Mouse (Mus musculus) liver, postnatal 0 days (tissue): Measurements from ENCODE around the gene Higd1a. TPM values are rescaled to one million over a fixed set of nuclear protein-coding genes. Genes with fewer than 3 reads are reported as not detected.
A peak's percentile ranks its signal among the peaks of the same experiment; 100 is the strongest.

ENCODE experiments used
- ATAC-seq: fragments of 200-750 bp; cut with Nextera tagmentation; 2 replicates; pipeline ENCODE4 v1.8.0; 2017; ENCODE audit warnings: mild to moderate bottlenecking, moderate library complexity
- DNase-seq: peaks from one replicate; pipeline ENCODE4 v3.0.0-alpha.2; 2016
- H3K27ac ChIP-seq: fragments of 300-500 bp; sonication (generic); 2 replicates; pipeline ENCODE4 v1.5.1; 2014; ENCODE audit warnings: antibody characterized with exemption, moderate library complexity, mild to moderate bottlenecking, low read depth
- H3K27me3 ChIP-seq: fragments of 300-500 bp; sonication (generic); 2 replicates; pipeline ENCODE4 v1.6.1; 2014; ENCODE audit warnings: low read length, control low read depth, mixed read lengths; ENCODE audit not compliant: insufficient read depth
- H3K36me3 ChIP-seq: fragments of 300-500 bp; sonication (generic); replicated peaks from 2 replicates; pipeline ENCODE4 v1.6.1; 2014; ENCODE audit warnings: mild to moderate bottlenecking, control low read depth, low read length, moderate library complexity, mixed read lengths; ENCODE audit not compliant: insufficient read depth
- H3K4me1 ChIP-seq: fragments of 300-500 bp; sonication (generic); 2 replicates; pipeline ENCODE4 v1.6.1; 2014; ENCODE audit warnings: antibody characterized with exemption, mild to moderate bottlenecking, control low read depth; ENCODE audit not compliant: insufficient read depth
- H3K4me2 ChIP-seq: fragments of 300-500 bp; sonication (generic); 2 replicates; pipeline ENCODE4 v1.6.1; 2014; ENCODE audit warnings: low read depth, mild to moderate bottlenecking, low read length, moderate library complexity, mixed read lengths
- H3K4me3 ChIP-seq: fragments of 300-500 bp; sonication (generic); 2 replicates; pipeline ENCODE4 v1.5.1; 2014; ENCODE audit warnings: low read depth, low read length
- H3K9ac ChIP-seq: fragments of 300-500 bp; sonication (generic); replicated peaks from 2 replicates; pipeline ENCODE4 v1.6.1; 2014; ENCODE audit warnings: mild to moderate bottlenecking, moderate library complexity
- H3K9me3 ChIP-seq: fragments of 300-500 bp; sonication (generic); 2 replicates; pipeline ENCODE4 v1.6.1; 2016; ENCODE audit warnings: mild to moderate bottlenecking, control low read depth, low read length, mixed read lengths
- CTCF ChIP-seq: sonication (generic); IDR thresholded peaks from 2 replicates; pipeline ENCODE4 v1.5.1; 2016; ENCODE audit warnings: antibody characterized with exemption, low read depth
- EP300 ChIP-seq: IDR thresholded peaks from 2 replicates; pipeline ENCODE4 v1.6.1; 2016; ENCODE audit warnings: antibody characterized with exemption, low read depth, mild to moderate bottlenecking
- WGBS: fragments of 180-500 bp; shearing (Covaris S2); extraction: QIAGEN DNeasy Blood & Tissue Kit; methylation state at CpG from one replicate; pipeline ENCODE4 v1.1.7; 2014; ENCODE audit not compliant: insufficient replicate concordance; 5-methylcytosine and 5-hydroxymethylcytosine counted together
- polyA plus RNA-seq: library from polyadenylated mRNA; unstranded; fragments of >200 nt; fragmentation: Nextera tagmentation; extraction: Ambion mirVana; gene quantifications from 2 replicates; pipeline ENCODE4 v1.2.1, GENCODE M21; 2015

Gene Higd1a
- polyA plus RNA-seq, 1 experiment from 2014 or later, result 134 TPM

- Histone ChIP-seq H3K4me3 (no peak overlapping the region), H3K4me1 (peaks cover 7% of the 10 kb centered on the region; the same call in 1 of the 2 replicates), H3K4me2 (no peak overlapping the region), H3K9ac (no peak overlapping the region), H3K27me3 (no peaks in the 10 kb centered on the region), H3K36me3 (no peaks in the 10 kb centered on the region), H3K27ac (no peak overlapping the region), H3K9me3 (no peaks in the 10 kb centered on the region)
- DNase-seq, result no peak
- no peak for ATAC-seq
- TF ChIP-seq CTCF (no peak), EP300 (no peak)
- 59% methylated on average over 4 of the region's 4 CpGs for WGBS
Observed at GRCm38 (mm10) chr9:121896820-121897219, 38.7 kb upstream of the Higd1a start.

GRCm38 (mm10) chr9:121895392-121895993 lies 37.3 kb upstream of the Higd1a start:
- 58% methylated on average over 7 of the region's 7 CpGs for WGBS
- Histone ChIP-seq H3K4me3 (no peak overlapping the region), H3K27ac (no peak overlapping the region), H3K36me3 (no peaks in the 10 kb centered on the region), H3K4me2 (no peak overlapping the region), H3K4me1 (peaks cover 15% of the 10 kb centered on the region; the same call in 1 of the 2 replicates), H3K9me3 (no peaks in the 10 kb centered on the region), H3K9ac (no peak overlapping the region), H3K27me3 (no peaks in the 10 kb centered on the region)
- no peak for DNase-seq
- TF ChIP-seq CTCF (no peak), EP300 (no peak)
- ATAC-seq, result no peak

DNA sequence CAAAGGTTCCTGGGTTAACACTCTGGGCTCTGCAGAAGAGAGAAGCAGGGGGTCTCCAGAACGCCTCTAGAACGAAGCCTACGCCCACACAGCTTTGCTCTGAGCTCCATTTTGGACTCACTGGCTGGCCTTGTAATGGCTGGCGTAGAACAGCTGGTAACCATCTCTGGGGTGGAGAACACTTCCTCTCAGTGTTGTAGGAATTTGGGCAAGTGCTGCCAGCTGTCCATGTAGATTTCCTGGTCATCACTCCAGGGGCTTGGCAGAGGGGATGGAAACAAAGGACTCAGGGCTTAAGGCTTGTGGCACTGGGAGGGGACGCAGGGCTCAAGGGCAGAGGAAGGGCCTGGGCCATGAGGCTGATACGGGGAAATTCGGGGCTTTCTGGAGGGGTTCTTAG lies 36.3 kb upstream of the Higd1a start:
- Histone ChIP-seq H3K27me3 (no peaks in the 10 kb centered on the region), H3K4me3 (no peak overlapping the region), H3K4me2 (no peak overlapping the region), H3K4me1 (peaks cover 22% of the 10 kb centered on the region), H3K36me3 (no peaks in the 10 kb centered on the region), H3K9me3 (no peaks in the 10 kb centered on the region), H3K27ac (no peak overlapping the region), H3K9ac (no peak overlapping the region)
- ATAC-seq (no peak), DNase-seq (no peak)
- 76% methylated on average over 7 of the region's 7 CpGs for WGBS
- no peak for TF ChIP-seq EP300
- TF ChIP-seq CTCF, result no peak

GRCm38 (mm10) chr9:121892057-121892687 lies 34.0 kb upstream of the Higd1a start:
- Histone ChIP-seq H3K27me3 (no peaks in the 10 kb centered on the region), H3K4me2 (no peak overlapping the region), H3K9ac (no peak overlapping the region), H3K9me3 (no peaks in the 10 kb centered on the region), H3K4me3 (no peak overlapping the region), H3K4me1 (peaks cover 23% of the 10 kb centered on the region), H3K36me3 (no peaks in the 10 kb centered on the region), H3K27ac (no peak overlapping the region)
- 80% methylated on average over 12 of the region's 12 CpGs for WGBS
- ATAC-seq, result no peak
- no peak for DNase-seq
- TF ChIP-seq EP300 (no peak), CTCF (no peak)

- TF ChIP-seq CTCF (no peak), EP300 (no peak)
- no peaks in the 10 kb centered on the region for H3K27me3 ChIP-seq
- H3K4me3 ChIP-seq, result no peak overlapping the region
- peaks cover 19% of the 10 kb centered on the region for H3K4me1 ChIP-seq
- H3K36me3 ChIP-seq, result no peaks in the 10 kb centered on the region
- no peak for DNase-seq
- H3K9ac ChIP-seq, result no peak overlapping the region
- H3K27ac ChIP-seq, result no peak overlapping the region
- 72% methylated on average over 9 of the region's 9 CpGs for WGBS
- no peaks in the 10 kb centered on the region for H3K9me3 ChIP-seq
- H3K4me2 ChIP-seq, result no peak overlapping the region
- ATAC-seq, result no peak
Observed at GRCm38 (mm10) chr9:121891301-121891700, 33.1 kb upstream of the Higd1a start.

DNA sequence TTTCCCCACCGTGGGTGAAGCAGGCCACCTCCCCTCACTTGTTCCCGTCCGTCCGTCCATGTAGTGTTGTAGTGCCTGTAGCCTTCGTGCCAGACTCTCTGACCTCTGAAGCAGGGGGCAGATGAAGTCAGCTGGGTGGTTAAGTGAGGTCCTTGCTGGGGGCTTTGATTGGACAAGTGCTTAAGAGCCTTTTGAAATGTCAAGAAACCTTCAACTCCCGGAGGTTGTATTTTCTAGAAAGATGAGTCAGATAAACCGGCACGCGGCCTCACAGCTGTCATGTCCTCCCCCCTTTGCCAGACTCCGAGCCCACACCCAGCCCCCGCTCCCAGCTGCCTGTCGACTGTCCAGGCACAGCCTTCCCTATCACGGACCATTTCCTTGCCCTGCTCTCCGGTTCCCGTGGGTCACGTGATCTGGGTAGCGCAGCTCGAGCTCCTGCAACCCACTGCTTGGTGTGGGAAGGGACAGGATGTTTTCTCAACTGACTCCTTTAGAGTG lies 32.3 kb upstream of the Higd1a start:
- Histone ChIP-seq H3K9me3 (no peaks in the 10 kb centered on the region), H3K36me3 (no peaks in the 10 kb centered on the region), H3K4me1 (peaks cover 15% of the 10 kb centered on the region), H3K4me2 (no peak overlapping the region), H3K27me3 (no peaks in the 10 kb centered on the region), H3K4me3 (no peak overlapping the region), H3K9ac (no peak overlapping the region), H3K27ac (peak overlapping the region; percentile 89)
- TF ChIP-seq CTCF, result no peak
- no peak for TF ChIP-seq EP300
- DNase-seq, result peak; percentile 60
- ATAC-seq, result peak; percentile 71
- 29% methylated on average over 18 of the region's 18 CpGs for WGBS
